Mouse (Mus musculus) urinary bladder, postnatal 10 days (tissue): ENCODE measurements around the gene Cfap73.

Experiments
- DNase-seq: peaks from one replicate; pipeline ENCODE4 v3.0.0; 2022; ENCODE audit warnings: low spot score

Cfap73 gene

GRCm38 (mm10) chr5:120647814-120648491, 13.9 kb upstream of the Cfap73 start:
- DNase-seq, result no peak

- DNase-seq, result no peak
Observed at GRCm38 (mm10) chr5:120647361-120647760, 13.3 kb upstream of the Cfap73 start.

GRCm38 (mm10) chr5:120645851-120646250, 11.8 kb upstream of the Cfap73 start:
- DNase-seq, result no peak

- no peak for DNase-seq
Observed at GRCm38 (mm10) chr5:120644227-120644626, 10.2 kb upstream of the Cfap73 start.

- DNase-seq, result no peak
Observed at GRCm38 (mm10) chr5:120643365-120644085, 9.5 kb upstream of the Cfap73 start.

GRCm38 (mm10) chr5:120640094-120640493, 6.1 kb upstream of the Cfap73 start:
- no peak for DNase-seq

GRCm38 (mm10) chr5:120635633-120636032, 1.6 kb upstream of the Cfap73 start:
- DNase-seq, result no peak

GRCm38 (mm10) chr5:120634860-120635259, 825 bp upstream of the Cfap73 start:
- no peak for DNase-seq

GRCm38 (mm10) chr5:120631892-120632291, 2.1 kb downstream of the Cfap73 start:
- DNase-seq, result no peak

GRCm38 (mm10) chr5:120631128-120631527, 2.9 kb downstream of the Cfap73 start:
- no peak for DNase-seq

GRCm38 (mm10) chr5:120628624-120629023, 5.4 kb downstream of the Cfap73 start:
- DNase-seq, result no peak

GRCm38 (mm10) chr5:120627515-120628300, 6.3 kb downstream of the Cfap73 start:
- no peak for DNase-seq

GRCm38 (mm10) chr5:120626399-120626798, 7.6 kb downstream of the Cfap73 start:
- DNase-seq, result no peak

- no peak for DNase-seq
Observed at GRCm38 (mm10) chr5:120624427-120624826, 9.6 kb downstream of the Cfap73 start.

GRCm38 (mm10) chr5:120622198-120622851, 11.7 kb downstream of the Cfap73 start:
- no peak for DNase-seq

- no peak for DNase-seq
Observed at GRCm38 (mm10) chr5:120621846-120622197, 12.2 kb downstream of the Cfap73 start.

- DNase-seq, result no peak
Observed at GRCm38 (mm10) chr5:120621078-120621765, 12.8 kb downstream of the Cfap73 start.

GRCm38 (mm10) chr5:120620375-120621077, 13.5 kb downstream of the Cfap73 start:
- no peak for DNase-seq

- DNase-seq, result no peak
Observed at GRCm38 (mm10) chr5:120619201-120619600, 14.8 kb downstream of the Cfap73 start.

- no peak for DNase-seq
Observed at GRCm38 (mm10) chr5:120618778-120619177, 15.3 kb downstream of the Cfap73 start.

GRCm38 (mm10) chr5:120615903-120616302, 18.1 kb downstream of the Cfap73 start:
- no peak for DNase-seq
